Mouse (Mus musculus): ENCODE results near the gene H2al1f.
"Not testable (repeated sequence)": the region's sequence is repeated elsewhere in the genome, so short reads cannot be mapped to it uniquely, and the experiment has no call there.

Gene H2al1f

GRCm38 (mm10) chrX:11314858-11315257 lies at the start of gene H2al1f:
Gene H2al1f (plus strand): TSS chrX:11315158.
- in situ Hi-C loops (cut with MboI, MseI), result loop anchor here (25.0 kb wide), 1 partner anchor 1147 kb away; no protein-coding TSS in a partner anchor

DNA sequence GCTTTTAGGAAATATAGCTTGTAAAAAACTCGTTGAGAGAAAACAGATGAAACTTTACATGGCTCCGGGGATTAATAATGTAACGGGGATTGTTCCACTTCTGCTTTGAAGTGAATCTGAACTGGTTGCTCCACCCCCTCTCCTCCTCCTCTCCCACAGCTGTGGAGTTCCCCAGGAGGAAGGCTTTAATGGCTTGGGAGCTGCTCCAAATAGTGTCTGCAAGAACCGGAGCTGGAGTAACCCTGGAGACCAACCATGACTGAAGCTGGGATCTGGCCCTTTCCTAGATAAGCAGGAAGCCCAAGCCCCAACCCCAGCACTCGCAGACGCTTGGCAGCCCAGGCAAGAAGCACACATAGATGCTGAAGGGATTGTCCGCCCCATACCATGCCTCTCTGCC lies 47.2 kb upstream of the H2al1f start:
- in situ Hi-C loops (cut with MboI, MseI), result loop anchor here (5.0 kb wide), 1 partner anchor 55 kb away; the partner anchor contains the start of genes H2al1h and H2al1i

- in situ Hi-C loops (cut with MboI, MseI), result loop anchor here (5.0 kb wide), 1 partner anchor 53 kb away; the partner anchor contains the start of genes H2al1h and H2al1i
These were observed 45.9 kb upstream of the H2al1f start for GRCm38 (mm10) chrX:11269074-11269473.

GRCm38 (mm10) chrX:11273190-11273589 lies 41.8 kb upstream of the H2al1f start:
- in situ Hi-C loops (cut with MboI, MseI), result no loop called here

GRCm38 (mm10) chrX:11277083-11277482 lies 37.9 kb upstream of the H2al1f start:
- in situ Hi-C loops (cut with MboI, MseI), result no loop called here

DNA sequence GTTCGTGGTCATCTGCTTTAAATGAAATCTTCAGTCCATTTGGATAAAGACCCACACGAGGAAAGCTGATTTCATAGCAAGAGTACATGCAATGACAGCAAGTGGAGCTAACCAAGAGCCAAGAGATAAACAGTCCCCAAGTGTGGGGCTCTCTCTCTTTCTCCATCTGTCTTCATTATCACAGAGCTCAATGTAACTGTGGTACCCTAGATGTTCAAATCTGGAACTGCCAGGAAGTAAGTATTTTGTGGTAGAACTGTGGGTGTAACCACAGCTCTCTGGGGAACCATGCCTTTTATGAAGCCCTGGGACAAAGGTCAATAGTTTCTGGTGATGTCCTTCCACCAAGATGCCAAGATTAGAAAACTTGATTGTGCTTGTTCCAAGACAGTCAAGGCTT lies 34.2 kb upstream of the H2al1f start:
- in situ Hi-C loops (cut with MboI, MseI), result no loop called here

DNA sequence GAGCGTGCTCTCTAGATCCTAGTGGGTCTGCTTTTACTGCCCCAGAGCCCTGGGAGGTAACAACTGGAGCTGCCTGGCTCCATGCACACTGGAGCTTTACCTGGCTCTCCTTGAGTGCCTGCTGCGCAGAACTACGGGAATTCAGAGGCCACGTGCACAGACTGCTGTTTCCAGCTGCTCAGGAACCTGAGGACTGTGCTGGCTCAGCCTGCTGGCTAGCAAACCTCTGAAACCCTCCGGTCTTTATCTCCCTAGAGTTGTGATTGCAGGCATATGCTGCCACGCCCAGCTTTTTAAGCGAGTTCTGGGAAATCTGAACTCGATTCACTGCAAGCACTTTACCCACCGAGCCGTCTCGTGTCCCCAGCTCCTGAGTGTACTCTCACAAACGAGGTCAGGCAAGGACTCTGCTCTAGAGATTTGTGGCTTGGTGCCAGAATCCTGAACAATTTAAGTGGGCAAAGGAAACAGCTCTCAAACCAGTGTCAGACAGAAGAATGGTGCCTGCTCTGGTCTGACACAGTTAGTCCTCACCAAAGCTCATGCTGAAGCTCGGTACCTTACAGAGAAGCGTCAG lies 26.6 kb upstream of the H2al1f start:
- in situ Hi-C loops (cut with MboI, MseI), result no loop called here

DNA sequence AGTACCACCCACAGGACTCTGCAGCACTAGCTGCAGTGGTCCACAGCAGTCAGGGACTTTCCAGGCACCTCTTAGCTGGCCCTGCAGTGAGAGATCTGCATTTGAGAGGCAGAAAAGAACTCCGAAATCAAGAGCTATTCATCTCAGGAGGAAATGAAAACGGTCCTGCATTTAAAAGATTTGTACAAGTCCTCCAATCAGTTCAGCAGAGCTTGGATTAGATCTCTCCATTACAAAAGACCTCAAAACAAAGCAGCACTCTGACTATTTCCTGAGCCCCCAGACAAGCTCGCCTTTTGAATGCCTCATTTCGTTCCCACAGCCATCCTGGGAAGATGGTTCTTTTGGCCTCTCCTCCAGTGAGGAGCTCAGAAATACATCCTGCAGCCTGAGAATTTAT lies 25.7 kb upstream of the H2al1f start:
- in situ Hi-C loops (cut with MboI, MseI), result no loop called here

DNA sequence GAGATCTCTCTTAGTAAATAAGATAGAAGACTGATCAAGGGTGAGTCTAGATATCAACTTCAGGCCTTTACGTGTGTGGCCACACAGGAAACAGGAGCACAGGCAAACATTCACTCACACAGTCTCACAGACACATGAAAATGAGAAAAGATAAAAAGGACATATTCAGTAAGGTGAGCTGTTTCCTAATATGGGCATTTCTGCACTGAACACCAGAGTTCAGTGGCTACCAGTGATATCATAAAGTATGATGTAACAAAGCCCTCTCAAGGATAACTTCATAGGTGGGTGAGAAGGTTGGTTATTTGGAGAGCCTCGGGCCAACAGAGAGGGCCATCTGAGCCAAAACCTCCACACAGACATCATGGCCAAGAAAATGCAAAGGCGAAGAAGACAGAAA lies 16.0 kb upstream of the H2al1f start, which contains the start of gene H2al1a:
Gene H2al1a, plus strand, starts transcription at position 301 of the 400 bp plus-strand sequence.
- in situ Hi-C loops (cut with MboI, MseI), result not testable (repeated sequence)

DNA sequence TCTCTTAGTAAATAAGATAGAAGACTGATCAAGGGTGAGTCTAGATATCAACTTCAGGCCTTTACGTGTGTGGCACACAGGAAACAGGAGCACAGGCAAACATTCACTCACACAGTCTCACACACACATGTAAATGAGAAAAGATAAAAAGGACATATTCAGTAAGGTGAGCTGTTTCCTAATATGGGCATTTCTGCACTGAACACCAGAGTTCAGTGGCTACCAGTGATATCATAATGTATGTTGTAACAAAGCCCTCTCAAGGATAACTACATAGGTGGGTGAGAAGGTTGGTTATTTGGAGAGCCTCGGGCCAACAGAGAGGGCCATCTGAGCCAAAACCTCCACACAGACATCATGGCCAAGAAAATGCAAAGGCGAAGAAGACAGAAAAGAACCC lies 12.8 kb upstream of the H2al1f start, which contains the start of gene H2al1b:
Gene H2al1b, plus strand, starts transcription at position 301 of the 400 bp plus-strand sequence.
- in situ Hi-C loops (cut with MboI, MseI), result loop anchor here (25.0 kb wide), 1 partner anchor 1160 kb away; no protein-coding TSS in a partner anchor

- in situ Hi-C loops (cut with MboI, MseI), result loop anchor here (25.0 kb wide), 1 partner anchor 1157 kb away; no protein-coding TSS in a partner anchor
These were observed 9.6 kb upstream of the H2al1f start, which contains the start of gene H2al1c for GRCm38 (mm10) chrX:11305355-11305754. Gene H2al1c (plus strand): TSS chrX:11305655.

- in situ Hi-C loops (cut with MboI, MseI), result loop anchor here (25.0 kb wide), 1 partner anchor 1154 kb away; no protein-coding TSS in a partner anchor
These were observed 6.4 kb upstream of the H2al1f start, which contains the start of gene H2al1d for GRCm38 (mm10) chrX:11308524-11308923. Gene H2al1d (plus strand): TSS chrX:11308824.

DNA sequence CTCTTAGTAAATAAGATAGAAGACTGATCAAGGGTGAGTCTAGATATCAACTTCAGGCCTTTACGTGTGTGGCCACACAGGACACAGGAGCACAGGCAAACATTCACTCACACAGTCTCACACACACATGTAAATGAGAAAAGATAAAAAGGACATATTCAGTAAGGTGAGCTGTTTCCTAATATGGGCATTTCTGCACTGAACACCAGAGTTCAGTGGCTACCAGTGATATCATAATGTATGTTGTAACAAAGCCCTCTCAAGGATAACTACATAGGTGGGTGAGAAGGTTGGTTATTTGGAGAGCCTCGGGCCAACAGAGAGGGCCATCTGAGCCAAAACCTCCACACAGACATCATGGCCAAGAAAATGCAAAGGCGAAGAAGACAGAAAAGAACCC lies 3.3 kb upstream of the H2al1f start, which contains the start of gene H2al1e:
Gene H2al1e, plus strand, starts transcription at position 301 of the 400 bp plus-strand sequence.
- in situ Hi-C loops (cut with MboI, MseI), result loop anchor here (25.0 kb wide), 1 partner anchor 1151 kb away; no protein-coding TSS in a partner anchor

GRCm38 (mm10) chrX:11317956-11318355 lies 3.0 kb downstream of the H2al1f start, which contains the start of gene H2al1g:
Gene H2al1g (plus strand): TSS chrX:11318256.
- in situ Hi-C loops (cut with MboI, MseI), result loop anchor here (25.0 kb wide), 1 partner anchor 1144 kb away; no protein-coding TSS in a partner anchor

DNA sequence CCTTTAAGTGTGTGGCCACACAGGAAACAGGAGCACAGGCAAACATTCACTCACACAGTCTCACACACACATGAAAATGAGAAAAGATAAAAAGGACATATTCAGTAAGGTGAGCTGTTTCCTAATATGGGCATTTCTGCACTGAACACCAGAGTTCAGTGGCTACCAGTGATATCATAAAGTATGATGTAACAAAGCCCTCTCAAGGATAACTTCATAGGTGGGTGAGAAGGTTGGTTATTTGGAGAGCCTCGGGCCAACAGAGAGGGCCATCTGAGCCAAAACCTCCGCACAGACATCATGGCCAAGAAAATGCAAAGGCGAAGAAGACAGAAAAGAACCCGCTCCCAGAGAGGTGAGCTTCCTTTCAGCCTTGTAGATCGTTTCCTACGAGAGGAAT lies 6.2 kb downstream of the H2al1f start, which contains the start of gene H2al1h:
Gene H2al1h, plus strand, starts transcription at position 301 of the 400 bp plus-strand sequence.
- in situ Hi-C loops (cut with MboI, MseI), result loop anchor here (5.0 to 25.0 kb wide), 2 partner anchors 54 to 1141 kb away; no protein-coding TSS in a partner anchor

DNA sequence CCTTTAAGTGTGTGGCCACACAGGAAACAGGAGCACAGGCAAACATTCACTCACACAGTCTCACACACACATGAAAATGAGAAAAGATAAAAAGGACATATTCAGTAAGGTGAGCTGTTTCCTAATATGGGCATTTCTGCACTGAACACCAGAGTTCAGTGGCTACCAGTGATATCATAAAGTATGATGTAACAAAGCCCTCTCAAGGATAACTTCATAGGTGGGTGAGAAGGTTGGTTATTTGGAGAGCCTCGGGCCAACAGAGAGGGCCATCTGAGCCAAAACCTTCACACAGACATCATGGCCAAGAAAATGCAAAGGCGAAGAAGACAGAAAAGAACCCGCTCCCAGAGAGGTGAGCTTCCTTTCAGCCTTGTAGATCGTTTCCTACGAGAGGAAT lies 9.4 kb downstream of the H2al1f start, which contains the start of gene H2al1i:
Gene H2al1i, plus strand, starts transcription at position 301 of the 400 bp plus-strand sequence.
- in situ Hi-C loops (cut with MboI, MseI), result loop anchor here (5.0 to 25.0 kb wide), 2 partner anchors 57 to 1138 kb away; no protein-coding TSS in a partner anchor

GRCm38 (mm10) chrX:11327522-11327921 lies 12.6 kb downstream of the H2al1f start, which contains the start of gene H2al1j:
Gene H2al1j (plus strand): TSS chrX:11327822.
- in situ Hi-C loops (cut with MboI, MseI), result not testable (repeated sequence)

DNA sequence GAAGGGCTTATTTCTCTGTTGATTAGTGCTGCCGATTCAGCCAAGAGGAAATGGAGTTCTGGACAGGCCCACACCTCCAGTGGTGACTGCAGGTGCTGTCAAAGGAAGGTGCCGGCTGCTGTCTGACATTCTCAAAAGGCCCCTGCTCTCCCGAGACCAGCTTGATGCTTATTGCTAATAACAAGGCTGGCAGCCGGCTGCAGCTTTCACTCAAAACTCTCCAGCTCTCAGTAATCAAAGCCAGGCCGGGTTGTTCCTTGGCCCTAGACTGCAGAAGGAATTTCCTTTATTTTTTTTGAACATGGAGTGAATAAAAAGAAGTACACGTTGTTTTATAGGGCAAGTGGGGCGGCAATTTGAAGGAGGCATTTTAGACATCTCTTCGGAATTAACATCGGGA lies 30.8 kb downstream of the H2al1f start:
- in situ Hi-C loops (cut with MboI, MseI), result no loop called here

DNA sequence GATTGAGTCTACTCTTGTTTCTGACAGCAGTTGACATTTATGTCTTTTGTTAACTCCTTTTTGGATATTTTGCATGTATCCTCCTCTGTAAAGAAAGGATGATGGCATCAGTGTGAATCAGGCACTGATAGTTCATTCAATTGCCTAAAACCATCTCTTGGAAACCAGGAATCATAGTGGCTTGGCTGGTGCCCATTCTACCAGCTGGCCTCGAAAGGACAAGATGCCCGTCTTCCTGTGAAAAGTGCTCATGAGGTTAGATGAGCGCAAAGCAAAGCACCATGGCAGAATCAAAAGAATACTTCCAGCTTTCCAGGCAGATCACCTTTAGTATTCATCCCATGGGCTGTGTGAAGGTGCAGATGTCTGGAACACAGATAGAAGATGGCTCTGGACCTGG lies 31.8 kb downstream of the H2al1f start:
- in situ Hi-C loops (cut with MboI, MseI), result no loop called here

- in situ Hi-C loops (cut with MboI, MseI), result no loop called here
These were observed 45.9 kb downstream of the H2al1f start for GRCm38 (mm10) chrX:11360823-11361222.

GRCm38 (mm10) chrX:11361261-11361660 lies 46.3 kb downstream of the H2al1f start:
- in situ Hi-C loops (cut with MboI, MseI), result no loop called here

GRCm38 (mm10) chrX:11363890-11364289 lies 48.9 kb downstream of the H2al1f start:
- in situ Hi-C loops (cut with MboI, MseI), result no loop called here

All from regulatory T cell (primary cell).